Mouse (Mus musculus) midbrain, embryonic 15.5 days (tissue): ENCODE measurements at regions not wholly inside any gene's neighbourhood (a gene's known extent, or its start where the extent isn't known, plus 50 kb on each side); places are given as distances from the start of the nearest gene placed in this dataset.
A peak's percentile ranks its signal among the peaks of the same experiment; 100 is the strongest.

Source experiments
- ATAC-seq: fragments of 200-750 bp; cut with Nextera tagmentation; replicated peaks from 2 replicates; pipeline ENCODE4 v1.8.0; 2017; ENCODE audit warnings: moderate TSS enrichment
- H3K27ac ChIP-seq: fragments of 300-500 bp; sonication (generic); 2 replicates; pipeline ENCODE4 v1.5.1; 2015; ENCODE audit warnings: mild to moderate bottlenecking, inconsistent platforms
- H3K27me3 ChIP-seq: fragments of 300-500 bp; sonication (generic); replicated peaks from 2 replicates; pipeline ENCODE4 v1.6.1; 2015; ENCODE audit warnings: inconsistent platforms
- H3K36me3 ChIP-seq: fragments of 300-500 bp; sonication (generic); replicated peaks from 2 replicates; pipeline ENCODE4 v1.6.1; 2015; ENCODE audit warnings: inconsistent platforms
- H3K4me1 ChIP-seq: fragments of 300-500 bp; sonication (generic); 2 replicates; pipeline ENCODE4 v1.6.1; 2015; ENCODE audit warnings: inconsistent platforms
- H3K4me2 ChIP-seq: fragments of 300-500 bp; sonication (generic); 2 replicates; pipeline ENCODE4 v1.6.1; 2015; ENCODE audit warnings: inconsistent platforms, mild to moderate bottlenecking, moderate library complexity
- H3K4me3 ChIP-seq: fragments of 300-500 bp; sonication (generic); 2 replicates; pipeline ENCODE4 v1.5.1; 2015; ENCODE audit warnings: mild to moderate bottlenecking, inconsistent platforms
- H3K9ac ChIP-seq: fragments of 300-500 bp; sonication (generic); 2 replicates; pipeline ENCODE4 v1.6.1; 2015; ENCODE audit warnings: mild to moderate bottlenecking, inconsistent platforms
- H3K9me3 ChIP-seq: fragments of 300-500 bp; sonication (generic); 2 replicates; pipeline ENCODE4 v1.6.1; 2016; ENCODE audit warnings: inconsistent platforms
- WGBS: fragments of 180-500 bp; shearing (Covaris S2); methylation state at CpG from one replicate; pipeline ENCODE4 v1.1.7; 2015; ENCODE audit warnings: mixed read lengths; 5-methylcytosine and 5-hydroxymethylcytosine counted together

- WGBS = 93% methylated on average over 3 of the region's 3 CpGs
Observed at GRCm38 (mm10) chr9:50257162-50257561, 87.6 kb downstream of the Rpl10-ps3 start.

GRCm38 (mm10) chr9:50244982-50245671 lies 99.6 kb downstream of the Rpl10-ps3 start:
- no peak overlapping the region for H3K9ac ChIP-seq
- no peaks in the 10 kb centered on the region for H3K9me3 ChIP-seq
- no peak overlapping the region for H3K4me3 ChIP-seq
- H3K27me3 ChIP-seq = no peaks in the 10 kb centered on the region
- peak; percentile 93 for ATAC-seq
- 22% methylated on average over 5 of the region's 5 CpGs for WGBS
- H3K36me3 ChIP-seq = no peaks in the 10 kb centered on the region
- peaks cover 23% of the 10 kb centered on the region for H3K4me1 ChIP-seq
- H3K27ac ChIP-seq = peak overlapping the region; percentile 81
- no peak overlapping the region for H3K4me2 ChIP-seq

More at GRCm38 (mm10) chr9:50257162-50257561, 87.6 kb downstream of the Rpl10-ps3 start:
- Histone ChIP-seq H3K27ac (no peak overlapping the region), H3K4me1 (no peaks in the 10 kb centered on the region), H3K9ac (no peak overlapping the region), H3K4me3 (no peak overlapping the region), H3K9me3 (no peaks in the 10 kb centered on the region), H3K4me2 (no peak overlapping the region), H3K36me3 (no peaks in the 10 kb centered on the region), H3K27me3 (no peaks in the 10 kb centered on the region)
- no peak for ATAC-seq

GRCm38 (mm10) chr9:50240923-50241322 lies 103.8 kb downstream of the Rpl10-ps3 start:
- 59% methylated on average over 8 of the region's 8 CpGs for WGBS
- H3K4me1 ChIP-seq = peaks cover 31% of the 10 kb centered on the region
- no peaks in the 10 kb centered on the region for H3K36me3 ChIP-seq
- no peak for ATAC-seq
- H3K4me3 ChIP-seq = no peak overlapping the region
- no peaks in the 10 kb centered on the region for H3K9me3 ChIP-seq
- no peak overlapping the region for H3K4me2 ChIP-seq
- no peak overlapping the region for H3K27ac ChIP-seq
- H3K9ac ChIP-seq = no peak overlapping the region
- H3K27me3 ChIP-seq = no peaks in the 10 kb centered on the region

GRCm38 (mm10) chr9:50235908-50236307 lies 108.9 kb downstream of the Rpl10-ps3 start:
- WGBS = 17% methylated on average over 1 of the region's 1 CpGs

GRCm38 (mm10) chr9:50234655-50235054 lies 110.1 kb downstream of the Rpl10-ps3 start:
- no peak overlapping the region for H3K4me3 ChIP-seq
- WGBS = 86% methylated on average over 6 of the region's 6 CpGs
- H3K27ac ChIP-seq = no peak overlapping the region
- H3K4me2 ChIP-seq = no peak overlapping the region
- no peaks in the 10 kb centered on the region for H3K36me3 ChIP-seq
- H3K9me3 ChIP-seq = no peaks in the 10 kb centered on the region
- no peak for ATAC-seq
- no peaks in the 10 kb centered on the region for H3K27me3 ChIP-seq
- H3K9ac ChIP-seq = no peak overlapping the region
- H3K4me1 ChIP-seq = peaks cover 20% of the 10 kb centered on the region

More at GRCm38 (mm10) chr9:50235908-50236307, 108.9 kb downstream of the Rpl10-ps3 start:
- H3K4me1 ChIP-seq = peaks cover 21% of the 10 kb centered on the region
- H3K4me3 ChIP-seq = no peak overlapping the region
- H3K9ac ChIP-seq = no peak overlapping the region
- no peaks in the 10 kb centered on the region for H3K9me3 ChIP-seq
- no peaks in the 10 kb centered on the region for H3K27me3 ChIP-seq
- peak; percentile 37; the same call in 1 of the 2 replicates for ATAC-seq
- no peaks in the 10 kb centered on the region for H3K36me3 ChIP-seq
- H3K4me2 ChIP-seq = no peak overlapping the region
- H3K27ac ChIP-seq = no peak overlapping the region; the same call in 1 of the 2 replicates

- no peak overlapping the region for H3K4me2 ChIP-seq
- no peaks in the 10 kb centered on the region for H3K36me3 ChIP-seq
- no peak for ATAC-seq
- H3K9me3 ChIP-seq = no peaks in the 10 kb centered on the region
- no peak overlapping the region for H3K27ac ChIP-seq
- no peak overlapping the region for H3K4me3 ChIP-seq
- no peaks in the 10 kb centered on the region for H3K27me3 ChIP-seq
- H3K4me1 ChIP-seq = peaks cover 20% of the 10 kb centered on the region
- WGBS = 94% methylated on average over 4 of the region's 4 CpGs
- H3K9ac ChIP-seq = no peak overlapping the region
Observed at GRCm38 (mm10) chr9:50232958-50233510, 111.7 kb downstream of the Rpl10-ps3 start.

- H3K27ac ChIP-seq = no peak overlapping the region
- no peak overlapping the region for H3K4me2 ChIP-seq
- no peak overlapping the region for H3K4me3 ChIP-seq
- ATAC-seq = no peak
- no peaks in the 10 kb centered on the region for H3K9me3 ChIP-seq
- H3K27me3 ChIP-seq = no peaks in the 10 kb centered on the region
- H3K9ac ChIP-seq = no peak overlapping the region
- no peaks in the 10 kb centered on the region for H3K36me3 ChIP-seq
- H3K4me1 ChIP-seq = no peaks in the 10 kb centered on the region
- 90% methylated on average over 5 of the region's 5 CpGs for WGBS
Observed at GRCm38 (mm10) chr9:50210481-50210880, 134.3 kb downstream of the Rpl10-ps3 start.

- ATAC-seq = no peak
- Histone ChIP-seq H3K36me3 (no peaks in the 10 kb centered on the region), H3K4me2 (no peak overlapping the region), H3K4me3 (no peak overlapping the region), H3K27me3 (no peaks in the 10 kb centered on the region), H3K4me1 (no peaks in the 10 kb centered on the region), H3K9me3 (no peaks in the 10 kb centered on the region), H3K27ac (no peak overlapping the region), H3K9ac (no peak overlapping the region)
- 77% methylated on average over 7 of the region's 7 CpGs for WGBS
Observed at GRCm38 (mm10) chr9:50199422-50200218, 145.1 kb downstream of the Rpl10-ps3 start.

- Histone ChIP-seq H3K36me3 (no peaks in the 10 kb centered on the region), H3K9me3 (no peaks in the 10 kb centered on the region), H3K27me3 (no peaks in the 10 kb centered on the region), H3K4me1 (peaks cover 7% of the 10 kb centered on the region), H3K27ac (no peak overlapping the region), H3K9ac (no peak overlapping the region), H3K4me3 (no peak overlapping the region), H3K4me2 (no peak overlapping the region)
- 77% methylated on average over 5 of the region's 5 CpGs for WGBS
- no peak for ATAC-seq
Observed at GRCm38 (mm10) chr9:50192400-50193110, 152.2 kb downstream of the Rpl10-ps3 start.

- H3K36me3 ChIP-seq = no peaks in the 10 kb centered on the region
- 10% methylated on average over 3 of the region's 3 CpGs for WGBS
Observed at GRCm38 (mm10) chr9:50191136-50191535, 153.6 kb downstream of the Rpl10-ps3 start.

GRCm38 (mm10) chr9:50188576-50189070 lies 156.1 kb downstream of the Rpl10-ps3 start:
- Histone ChIP-seq H3K36me3 (no peaks in the 10 kb centered on the region), H3K4me3 (no peak overlapping the region), H3K4me1 (peaks cover 7% of the 10 kb centered on the region), H3K4me2 (no peak overlapping the region), H3K27me3 (no peaks in the 10 kb centered on the region), H3K9ac (no peak overlapping the region), H3K9me3 (no peaks in the 10 kb centered on the region), H3K27ac (no peak overlapping the region)
- 77% methylated on average over 6 of the region's 6 CpGs for WGBS
- ATAC-seq = no peak

More at GRCm38 (mm10) chr9:50191136-50191535, 153.6 kb downstream of the Rpl10-ps3 start:
- H3K27me3 ChIP-seq = no peaks in the 10 kb centered on the region
- no peak overlapping the region for H3K4me2 ChIP-seq
- no peak overlapping the region for H3K4me3 ChIP-seq
- no peak for ATAC-seq
- H3K9me3 ChIP-seq = no peaks in the 10 kb centered on the region
- H3K27ac ChIP-seq = no peak overlapping the region
- H3K4me1 ChIP-seq = peaks cover 7% of the 10 kb centered on the region
- no peak overlapping the region for H3K9ac ChIP-seq

- ATAC-seq = no peak
- Histone ChIP-seq H3K9me3 (no peaks in the 10 kb centered on the region), H3K36me3 (no peaks in the 10 kb centered on the region), H3K27me3 (no peaks in the 10 kb centered on the region), H3K4me3 (no peak overlapping the region), H3K4me2 (no peak overlapping the region), H3K4me1 (no peaks in the 10 kb centered on the region), H3K27ac (no peak overlapping the region), H3K9ac (no peak overlapping the region)
- WGBS = 60% methylated on average over 2 of the region's 2 CpGs
Observed at GRCm38 (mm10) chr9:50181360-50181759, 163.4 kb downstream of the Rpl10-ps3 start.
